Mouse (Mus musculus): ENCODE measurements around the gene Rilpl1. TPM values are rescaled to one million over a fixed set of nuclear protein-coding genes. Genes with fewer than 3 reads are reported as not detected.

Gene Rilpl1
- total RNA-seq, 1 experiment from 2014 or later, result 17.7 TPM

DNA sequence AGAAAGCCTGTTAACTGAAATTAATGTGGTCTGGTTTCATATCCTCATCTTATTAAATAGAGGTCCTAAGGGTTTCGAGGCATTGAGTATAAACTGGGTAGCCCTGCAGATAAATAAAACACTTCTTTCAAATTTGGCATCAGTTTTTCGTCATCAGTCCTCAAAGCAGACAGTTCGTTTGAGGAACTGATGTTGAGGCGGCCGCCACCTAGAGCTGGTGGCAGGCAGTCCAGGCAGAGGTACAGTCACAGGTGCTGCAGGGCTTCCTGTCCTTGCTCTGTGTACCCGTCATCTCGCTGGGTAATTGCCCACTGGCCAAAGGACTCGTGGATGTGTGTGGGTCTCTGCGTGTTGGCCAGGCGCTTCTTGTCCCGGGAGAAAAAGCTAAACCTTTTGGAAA is 37.7 kb downstream of the Rilpl1 start:
- no peak for DNase-seq

DNA sequence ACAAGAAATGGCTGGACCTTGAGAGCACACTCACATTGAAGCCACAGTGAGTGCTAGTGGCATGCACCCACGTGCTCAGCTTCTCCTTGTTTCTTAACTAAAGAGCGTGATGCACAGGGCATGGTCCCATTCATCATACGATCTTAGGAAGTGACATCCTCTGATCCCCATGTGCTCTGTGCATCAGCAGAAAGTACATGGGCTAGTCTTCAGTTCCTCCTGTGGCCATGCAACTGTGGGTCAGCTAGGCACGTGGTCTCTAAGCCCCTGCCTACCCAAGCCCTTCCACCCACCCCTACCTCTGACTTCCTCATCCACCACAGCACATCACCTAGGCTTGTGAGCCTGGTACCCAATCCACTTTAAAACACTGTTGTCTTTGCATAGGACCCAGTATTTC is 38.6 kb downstream of the Rilpl1 start:
- DNase-seq, result no peak

DNA sequence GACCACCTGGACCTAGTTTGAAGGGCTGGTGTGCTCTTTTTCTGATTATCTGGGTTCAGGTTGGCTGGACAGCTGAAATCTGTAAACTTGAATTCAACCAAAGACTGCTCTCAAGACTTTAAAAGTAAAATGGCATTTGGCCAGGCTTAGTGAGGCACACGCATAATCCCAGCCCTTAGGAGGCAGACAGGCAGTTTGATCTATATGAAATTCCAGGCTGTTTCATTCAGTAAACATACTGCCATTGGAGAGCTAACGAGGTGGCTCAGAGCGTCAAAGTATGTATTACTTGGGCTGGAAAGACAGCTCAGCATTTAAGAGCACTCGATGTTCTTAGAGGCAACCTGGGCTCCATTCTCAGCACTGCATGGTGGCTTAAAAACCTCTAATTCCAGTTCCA is 39.5 kb downstream of the Rilpl1 start:
- DNase-seq, result no peak

DNA sequence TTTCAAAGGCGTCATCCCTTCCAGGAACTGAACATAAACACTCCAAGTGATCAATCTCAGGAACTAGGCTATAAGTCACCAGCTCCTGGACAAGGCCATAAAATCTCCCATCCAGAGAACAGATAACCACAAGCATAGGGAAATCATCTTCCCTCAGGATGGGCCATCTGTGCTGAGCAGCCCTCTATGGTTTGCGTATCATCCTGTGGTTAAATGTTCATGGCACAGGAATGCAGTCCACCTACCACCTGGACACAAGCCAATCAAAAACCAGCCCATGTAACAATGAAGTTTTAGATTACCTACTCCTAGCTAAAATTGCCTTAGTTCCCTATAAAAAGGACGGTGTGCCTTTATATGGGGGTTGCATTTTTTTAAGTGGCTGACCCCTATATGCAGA is 42.3 kb downstream of the Rilpl1 start:
- no peak for DNase-seq

DNA sequence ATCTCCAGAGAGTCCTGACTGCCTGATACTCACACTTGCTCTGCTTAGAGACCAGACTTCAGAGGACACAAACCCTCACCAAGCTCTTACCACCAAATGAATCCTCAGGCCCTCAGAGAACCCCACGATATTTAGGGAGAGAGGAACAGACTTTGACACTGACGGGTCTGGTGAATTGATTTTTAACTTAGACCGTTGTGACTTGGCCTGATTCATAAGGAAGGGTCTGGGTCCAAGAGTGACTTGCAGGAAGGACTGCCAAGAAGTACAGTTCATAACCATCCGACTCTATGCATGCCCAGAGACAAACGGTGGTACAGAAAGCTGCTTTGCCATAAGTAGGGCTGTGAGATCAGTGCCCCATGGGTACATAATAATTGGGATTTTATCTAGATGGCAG is 45.5 kb downstream of the Rilpl1 start:
- no peak for DNase-seq

DNA sequence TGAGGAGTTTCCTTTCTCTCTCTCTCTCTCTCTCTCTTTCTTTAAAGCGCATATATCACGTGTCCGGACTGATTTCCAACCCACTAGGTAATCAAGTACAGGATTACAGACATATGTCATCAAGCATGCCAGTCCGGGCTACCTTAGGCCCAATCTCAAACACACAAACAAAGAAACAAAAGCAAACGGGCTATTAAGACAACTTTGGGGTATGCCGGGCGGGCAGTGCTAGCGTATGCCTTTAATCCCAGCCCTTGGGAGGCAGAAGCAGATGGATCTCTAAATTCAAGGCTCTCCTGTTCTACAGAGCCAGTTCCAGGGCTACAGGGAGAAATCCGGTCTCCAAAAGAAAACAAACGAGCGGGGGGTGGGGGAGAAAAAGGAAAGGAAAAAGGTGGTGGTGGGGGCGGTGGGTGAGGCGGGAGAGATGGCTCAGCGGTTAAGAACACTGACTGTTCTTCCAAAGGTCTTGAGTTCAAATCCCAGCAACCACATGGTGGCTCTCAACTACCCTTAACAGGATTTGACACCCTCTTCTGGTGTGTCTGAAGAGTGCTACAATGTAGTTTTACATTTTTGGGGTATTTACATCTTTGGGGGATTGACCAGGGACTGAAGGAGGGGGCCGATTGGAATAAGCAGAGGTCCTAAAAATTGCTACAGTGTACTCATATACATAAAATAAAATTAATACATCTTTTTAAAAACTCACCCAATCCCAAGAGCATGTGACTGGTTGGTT is 47.4 kb downstream of the Rilpl1 start:
- no peak for DNase-seq

DNA sequence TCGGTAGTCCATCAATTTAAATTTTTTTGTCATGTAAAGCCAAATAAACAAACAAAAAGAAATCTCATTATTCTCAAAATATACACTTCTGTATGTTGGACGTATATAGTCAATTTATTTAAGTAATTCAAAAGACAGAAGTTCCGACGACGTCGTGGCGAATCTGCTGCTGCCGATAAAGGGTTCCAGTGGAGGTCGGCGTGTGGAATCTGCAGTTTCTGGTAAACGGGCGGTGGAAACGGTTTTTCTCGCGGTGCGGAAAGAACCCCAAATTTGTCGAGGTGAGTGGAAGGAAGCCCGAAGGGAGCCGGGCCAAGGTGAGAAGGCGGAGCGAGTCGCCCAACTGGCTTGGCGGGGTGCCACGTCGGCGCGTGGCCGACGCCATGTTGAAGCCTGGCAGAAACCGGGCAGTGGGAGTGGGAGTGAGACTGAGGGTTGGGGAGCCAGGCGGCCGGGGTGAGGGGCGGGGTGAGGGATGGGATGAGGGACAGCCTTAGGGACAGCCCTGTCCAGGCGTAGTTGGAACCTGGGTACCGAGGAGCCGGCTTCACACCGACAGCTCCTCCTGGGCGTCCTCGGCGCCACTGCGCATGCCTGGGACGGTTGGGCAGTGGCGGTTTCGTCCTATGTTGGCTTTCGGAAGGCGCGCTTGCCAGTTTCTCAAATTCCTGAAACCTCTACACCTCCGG is 48.1 kb downstream of the Rilpl1 start, which contains the start of gene Snrnp35:
TSS of gene Snrnp35 (plus strand) at position 169 of the 689 bp plus-strand sequence.
- peak; percentile 93 for DNase-seq

DNA sequence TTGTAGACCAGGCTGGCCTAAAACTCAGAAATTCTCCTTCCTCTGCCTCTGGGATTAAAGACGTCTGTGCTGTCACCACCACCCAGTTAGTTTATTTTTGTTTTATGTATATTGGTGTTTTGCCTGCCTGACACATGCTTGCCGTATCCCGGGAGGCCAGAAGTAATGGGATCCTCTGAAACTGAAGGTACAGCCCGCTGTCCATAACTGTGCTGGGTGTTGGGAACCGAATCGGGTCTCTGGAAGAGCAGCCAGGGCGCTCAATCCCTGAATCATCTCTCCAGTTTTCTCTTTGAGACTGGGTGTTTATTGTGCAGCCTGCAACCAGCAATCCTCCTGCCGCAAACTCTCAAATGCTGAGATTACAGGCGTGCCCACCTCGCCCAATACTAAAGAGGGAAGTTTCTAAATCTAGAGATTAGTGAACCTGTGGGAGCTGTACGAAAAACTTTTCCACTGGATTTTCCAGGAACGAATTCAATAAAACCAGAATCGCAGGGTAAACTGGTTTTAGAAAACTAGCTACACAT is 48.7 kb downstream of the Rilpl1 start:
- no peak for DNase-seq

DNA sequence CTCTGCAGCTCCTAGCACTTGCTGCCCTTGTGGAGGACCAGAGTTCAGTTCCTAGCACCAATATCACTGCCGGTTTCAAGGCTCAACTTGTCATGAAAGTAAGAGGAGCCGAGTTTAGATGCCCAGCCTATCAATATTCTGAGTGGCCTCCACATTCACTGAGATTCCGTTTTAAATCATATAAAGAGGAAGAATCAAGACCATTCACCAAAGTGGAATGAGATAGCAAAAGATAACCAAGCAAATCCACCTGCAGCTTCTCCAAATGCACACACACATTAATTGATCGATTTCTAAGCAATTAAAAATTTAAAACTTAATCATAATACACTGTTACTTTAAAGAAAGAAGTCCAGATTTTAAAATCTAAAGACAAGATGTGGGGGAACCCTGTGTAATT is 49.5 kb downstream of the Rilpl1 start:
- DNase-seq, result no peak

DNA sequence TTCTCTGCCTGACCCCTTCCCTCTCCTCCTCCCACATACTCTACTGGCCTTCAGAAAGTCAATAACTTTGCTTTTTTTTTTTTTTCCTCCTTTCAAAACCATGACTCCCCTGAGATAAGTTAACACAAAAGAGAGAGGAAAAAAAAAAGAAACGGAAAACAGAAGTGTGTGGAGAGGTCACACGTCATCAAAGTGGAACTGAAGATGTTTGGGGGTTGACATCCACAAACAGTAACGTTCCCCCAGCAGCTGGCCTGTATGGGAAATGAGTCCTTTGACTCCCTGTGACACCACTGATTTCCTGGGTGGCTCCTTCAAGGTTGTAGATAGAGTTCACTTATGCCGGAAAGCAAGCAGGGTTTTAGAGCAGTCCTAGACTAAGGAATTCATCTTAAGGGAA is 51.1 kb downstream of the Rilpl1 start:
- DNase-seq, result no peak

DNA sequence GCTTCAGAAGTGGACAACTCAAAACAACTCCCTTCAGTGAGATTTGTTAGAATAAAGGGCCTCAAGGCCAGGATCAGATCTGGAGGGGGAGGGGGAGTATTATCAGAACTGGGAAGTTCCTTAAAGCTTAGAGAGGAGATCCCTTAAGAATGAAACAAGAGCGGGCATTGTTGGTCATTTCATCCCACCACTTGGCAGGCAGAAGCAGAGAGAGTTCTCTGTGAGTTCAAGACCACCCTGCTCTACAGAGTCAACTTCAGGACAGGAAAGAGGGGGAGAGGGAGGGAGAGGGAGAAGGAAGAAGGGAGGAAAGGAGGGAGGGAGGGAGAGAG is 52.4 kb downstream of the Rilpl1 start:
- DNase-seq, result no peak

DNA sequence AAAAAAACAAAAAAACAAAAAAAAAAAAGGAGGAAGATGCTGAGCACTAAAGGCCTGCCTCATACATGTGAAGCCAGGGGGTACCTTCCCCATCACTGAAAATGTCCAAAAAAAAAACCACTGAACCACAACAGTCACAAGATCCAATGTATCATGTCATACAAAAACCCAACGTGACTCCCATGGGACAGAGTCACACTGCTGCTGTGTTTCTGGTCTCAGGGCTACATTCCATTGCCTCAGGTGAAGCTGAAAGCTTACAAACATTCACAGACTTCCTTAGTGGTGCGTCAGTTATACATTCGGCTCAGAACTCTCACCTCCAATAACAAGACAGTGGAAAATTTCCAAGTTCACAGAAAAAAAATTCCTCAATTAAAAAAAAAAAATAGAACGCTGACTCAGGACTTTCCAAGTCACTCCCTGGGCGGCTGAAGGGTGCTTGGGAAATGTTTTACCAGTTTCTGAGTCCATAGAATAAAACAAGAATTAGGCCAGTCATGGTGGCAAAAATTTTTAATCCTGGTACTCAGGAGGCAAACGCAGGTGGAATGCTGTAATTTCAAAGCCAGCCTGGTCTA is 60.5 kb downstream of the Rilpl1 start:
- no peak for DNase-seq

DNA sequence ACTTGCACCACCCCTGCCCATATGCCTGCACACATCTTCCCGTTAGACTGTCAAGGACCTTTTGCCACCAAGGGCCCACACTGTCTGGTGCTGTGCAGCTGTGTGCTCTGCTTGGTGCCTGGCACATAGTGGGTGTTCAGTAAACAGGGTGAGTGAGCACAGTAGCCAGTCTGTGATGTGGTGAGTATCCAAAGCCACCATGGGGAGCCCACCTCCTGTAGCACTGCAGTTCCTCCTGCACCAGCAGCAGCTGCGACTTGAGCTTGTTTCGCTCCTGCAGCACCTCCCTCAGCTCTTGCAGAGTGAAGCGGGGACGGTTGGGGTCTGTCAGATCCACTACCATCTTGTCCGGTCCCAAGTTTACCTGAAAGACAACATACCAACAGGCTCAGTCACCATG is 61.7 kb downstream of the Rilpl1 start:
- DNase-seq, result no peak

DNA sequence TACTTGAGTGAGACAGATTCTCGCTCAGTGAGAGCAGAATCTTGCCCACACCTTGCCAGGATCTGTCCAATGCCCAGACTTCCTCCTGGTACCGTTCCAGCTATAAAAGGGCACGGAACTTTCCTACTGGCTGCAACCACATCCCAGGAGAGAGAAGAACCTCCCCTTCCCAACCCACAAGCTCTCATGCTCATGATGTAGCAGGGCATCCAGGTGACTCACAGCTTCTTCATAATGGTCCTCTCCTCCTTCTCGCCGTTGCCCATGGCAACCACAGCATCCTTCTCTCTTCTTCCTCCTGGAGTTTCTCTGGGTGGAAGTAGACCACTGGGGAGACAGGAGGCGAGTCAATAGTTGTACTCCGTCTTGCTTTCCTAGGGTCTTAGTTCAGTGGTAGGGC is 62.8 kb downstream of the Rilpl1 start:
- no peak for DNase-seq

DNA sequence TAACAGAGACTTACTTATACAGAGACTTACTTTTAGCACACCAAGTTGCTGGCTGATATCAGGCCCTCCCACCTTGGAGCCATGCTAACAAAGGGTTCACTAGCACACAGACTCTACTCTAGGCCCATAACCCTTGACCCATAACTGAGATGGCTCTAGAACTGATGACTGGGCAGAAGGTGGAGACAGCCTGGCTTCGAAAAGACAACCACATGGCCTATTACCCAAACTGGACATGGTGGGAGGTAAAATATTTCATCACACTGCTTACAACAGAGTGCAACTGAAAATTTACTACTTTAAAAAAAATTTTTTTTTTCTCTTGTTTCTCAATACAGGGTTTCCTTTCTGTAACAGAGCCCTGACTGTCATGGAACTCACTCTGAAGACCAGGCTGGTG is 63.4 kb downstream of the Rilpl1 start:
- no peak for DNase-seq

DNA sequence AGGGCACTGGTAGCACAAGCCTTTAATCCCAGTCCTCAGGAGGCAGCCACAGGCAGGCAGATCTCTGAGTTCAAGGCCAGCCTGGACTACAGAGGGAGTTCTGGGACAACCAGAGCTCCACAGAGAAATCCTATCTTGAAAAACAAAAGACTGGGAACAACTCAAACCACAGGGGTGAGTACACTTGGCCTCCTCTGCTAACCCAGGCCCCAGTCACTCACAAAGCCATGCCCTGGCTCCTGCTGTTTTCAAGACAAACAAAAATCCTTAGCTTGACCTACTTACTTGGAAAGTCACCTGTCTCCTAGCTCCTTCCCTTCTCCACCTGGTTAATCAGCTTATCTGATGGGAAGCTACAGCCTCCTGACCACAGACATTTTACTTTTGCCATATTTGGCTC is 66.3 kb downstream of the Rilpl1 start:
- DNase-seq, result no peak

DNA sequence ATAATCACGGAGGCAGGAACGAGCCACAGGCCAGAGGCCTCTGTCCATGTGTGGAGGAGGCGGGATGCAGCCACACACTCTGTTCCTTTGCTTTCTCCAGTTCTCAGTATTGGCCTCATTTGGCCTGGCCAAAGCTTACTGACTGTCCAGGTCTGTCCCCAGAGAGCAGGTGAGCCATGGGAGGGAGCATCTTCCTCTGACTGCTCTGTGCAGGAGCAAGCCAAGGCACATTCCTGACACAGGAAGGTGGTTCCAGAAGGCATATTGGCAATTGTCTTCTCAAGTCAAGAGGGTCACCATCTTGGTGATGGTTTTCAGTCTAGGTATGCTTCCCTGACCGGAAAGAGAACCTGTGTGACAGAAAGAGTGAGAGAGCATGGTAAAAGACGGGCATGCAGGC is 67.7 kb downstream of the Rilpl1 start:
- no peak for DNase-seq

DNA sequence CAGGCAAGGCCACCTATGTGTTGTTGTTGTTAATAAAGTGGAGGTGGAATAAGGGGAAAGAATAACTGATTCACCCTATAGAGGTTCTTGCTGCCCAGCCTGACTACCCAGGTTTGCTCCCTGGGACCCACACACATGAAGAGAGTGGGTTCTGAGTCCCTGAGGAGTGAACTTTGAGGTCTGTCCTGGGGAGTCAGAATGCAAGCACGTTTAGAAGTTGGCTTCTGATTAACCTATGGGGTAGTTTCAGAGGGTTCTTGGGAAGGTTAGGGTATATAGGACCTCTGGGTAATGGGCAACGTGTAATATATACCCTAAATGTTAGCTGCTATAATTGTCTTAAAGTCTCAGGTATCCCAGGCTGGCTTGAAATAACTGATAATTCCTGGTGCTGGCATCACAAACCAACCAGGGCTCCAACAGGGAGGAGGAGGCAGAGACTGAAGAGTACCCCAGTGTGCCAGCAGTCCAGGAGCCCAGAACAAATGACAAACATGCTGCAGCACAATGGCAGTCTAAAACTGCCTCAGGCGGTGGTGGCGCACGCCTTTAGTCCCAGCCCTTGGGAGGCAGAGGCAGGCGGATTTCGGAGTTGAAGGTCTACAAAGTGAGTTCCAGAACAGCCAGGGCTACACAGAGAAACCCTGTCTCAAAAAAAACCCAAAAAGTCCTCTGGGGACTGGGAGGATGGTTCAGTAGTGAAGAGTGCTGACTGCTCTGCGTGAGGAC is 68.7 kb downstream of the Rilpl1 start:
- no peak for DNase-seq

DNA sequence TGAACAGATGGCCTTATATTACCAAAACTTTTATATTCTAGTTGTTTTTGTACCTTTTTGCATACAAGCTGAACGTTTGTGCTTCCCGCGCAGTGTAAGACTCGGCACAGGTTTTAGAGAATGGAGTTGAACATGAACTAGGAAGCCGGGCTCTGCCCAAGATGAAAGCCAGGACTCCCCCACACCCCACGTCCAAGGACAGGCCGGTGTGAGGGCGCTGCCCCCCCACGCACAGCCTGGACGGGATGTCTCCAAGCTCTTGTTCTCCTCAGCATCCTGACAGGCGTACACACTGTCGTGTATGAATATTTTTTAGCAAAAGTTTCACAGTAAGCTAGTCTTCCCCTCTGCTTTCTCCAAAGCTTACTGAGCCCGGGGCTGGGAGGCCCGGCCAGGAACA is 70.3 kb downstream of the Rilpl1 start:
- peak; percentile 60 for DNase-seq

DNA sequence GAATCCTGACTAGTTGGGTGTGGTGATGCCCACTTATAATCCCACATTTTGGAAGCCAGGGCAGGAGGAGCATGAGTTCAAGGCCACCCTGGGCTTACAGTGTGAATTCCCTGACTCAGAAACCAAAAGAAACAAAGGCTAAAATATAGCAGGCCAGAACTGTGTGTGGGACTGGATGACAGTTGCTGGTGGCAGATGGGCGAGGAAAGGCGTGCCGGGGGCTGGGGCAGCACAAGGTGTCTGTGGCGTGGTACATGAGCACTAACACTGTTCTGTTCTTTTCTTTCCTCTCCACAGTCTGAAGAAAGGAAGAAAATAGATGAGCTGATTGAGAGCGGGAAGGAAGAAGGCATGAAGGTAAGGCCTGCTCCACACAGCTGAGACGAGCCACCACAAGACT is 74.4 kb downstream of the Rilpl1 start:
- DNase-seq, result no peak

DNA sequence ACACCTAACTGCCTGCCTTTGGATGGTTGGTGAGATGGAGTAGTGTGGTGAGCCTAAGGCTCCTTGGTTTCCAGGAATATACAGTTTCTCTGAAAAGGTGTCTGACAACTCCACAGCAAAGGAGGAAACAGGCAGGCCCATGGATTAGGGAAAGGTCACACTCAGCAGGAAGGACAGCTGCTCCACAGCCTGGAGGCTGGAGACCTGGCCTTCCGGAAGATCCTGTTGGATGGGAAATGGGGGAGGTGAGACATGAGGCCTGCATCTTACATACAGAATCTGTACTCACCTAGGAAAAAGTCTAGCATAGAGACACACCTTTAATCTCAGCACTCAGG is 77.1 kb downstream of the Rilpl1 start:
- no peak for DNase-seq

DNA sequence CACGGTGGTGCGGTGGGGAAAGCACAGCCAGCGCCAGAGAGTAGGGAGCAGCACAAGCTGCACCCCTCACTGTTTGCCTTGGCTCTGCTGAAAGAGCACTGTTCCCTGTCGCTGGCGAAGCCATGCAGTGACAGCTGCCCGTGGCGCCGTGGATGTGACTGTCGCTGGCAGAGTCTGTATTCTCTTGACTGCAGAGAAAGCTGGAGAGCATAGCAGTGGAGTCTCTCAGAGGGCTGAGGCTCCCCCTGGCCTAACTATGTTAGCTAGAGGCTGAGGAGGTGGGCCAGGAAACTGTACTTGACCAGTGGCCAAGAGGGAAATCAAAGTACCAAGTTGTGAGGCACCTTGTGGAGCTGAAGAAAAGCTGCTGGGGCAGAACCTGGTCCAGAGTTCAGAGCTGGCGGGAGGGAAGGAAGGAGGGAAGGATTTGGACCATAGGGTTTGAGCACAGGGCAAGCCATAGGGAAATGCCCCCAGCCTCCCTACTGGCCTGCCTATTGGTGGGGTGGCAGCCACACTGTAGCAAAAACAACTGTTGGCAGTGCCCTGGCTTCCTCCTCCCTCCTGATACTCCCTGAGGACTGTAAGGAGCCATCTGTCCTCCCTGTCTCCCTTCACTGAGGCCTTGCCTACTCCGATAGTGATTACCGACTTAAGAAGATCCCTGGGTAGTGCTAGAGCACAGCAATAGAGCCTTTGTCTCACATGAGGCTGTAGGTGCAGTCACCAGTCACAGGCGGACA is 77.7 kb downstream of the Rilpl1 start:
- no peak for DNase-seq
